Mouse (Mus musculus) intestine, postnatal 0 days (tissue): ENCODE results near the gene Abca12. TPM values are rescaled to one million over a fixed set of nuclear protein-coding genes. Genes with fewer than 3 reads are reported as not detected.
A peak's percentile ranks its signal among the peaks of the same experiment; 100 is the strongest.

Experiments used
- ATAC-seq: fragments of 200-750 bp; cut with Nextera tagmentation; 2 replicates; pipeline ENCODE4 v1.8.0; 2017; ENCODE audit warnings: mild to moderate bottlenecking, moderate TSS enrichment, moderate library complexity
- H3K27ac ChIP-seq: fragments of 300-500 bp; sonication (generic); 2 replicates; pipeline ENCODE4 v1.5.1; 2014; ENCODE audit warnings: mild to moderate bottlenecking, low read depth, low read length, moderate library complexity
- H3K27me3 ChIP-seq: fragments of 300-500 bp; sonication (generic); replicated peaks from 2 replicates; pipeline ENCODE4 v1.6.1; 2014; ENCODE audit warnings: low read length, mixed read lengths; ENCODE audit not compliant: control insufficient read depth, insufficient read depth
- H3K36me3 ChIP-seq: fragments of 300-500 bp; sonication (generic); 2 replicates; pipeline ENCODE4 v1.6.1; 2014; ENCODE audit warnings: mild to moderate bottlenecking, moderate library complexity; ENCODE audit not compliant: control insufficient read depth, insufficient read depth
- H3K4me1 ChIP-seq: fragments of 300-500 bp; sonication (generic); replicated peaks from 2 replicates; pipeline ENCODE4 v1.6.1; 2014; ENCODE audit warnings: antibody characterized with exemption, low read length, mixed read lengths; ENCODE audit not compliant: control insufficient read depth, insufficient read depth
- H3K4me2 ChIP-seq: fragments of 300-500 bp; sonication (generic); replicated peaks from 2 replicates; pipeline ENCODE4 v1.6.1; 2014; ENCODE audit warnings: low read depth, mild to moderate bottlenecking, moderate library complexity
- H3K4me3 ChIP-seq: fragments of 300-500 bp; sonication (generic); 2 replicates; pipeline ENCODE4 v1.5.1; 2014; ENCODE audit warnings: low read depth, low read length
- H3K9ac ChIP-seq: fragments of 300-500 bp; sonication (generic); 2 replicates; pipeline ENCODE4 v1.6.1; 2014; ENCODE audit warnings: mild to moderate bottlenecking, low read depth, low read length
- H3K9me3 ChIP-seq: fragments of 300-500 bp; sonication (generic); 2 replicates; pipeline ENCODE4 v1.6.1; 2016; ENCODE audit warnings: mixed run types; ENCODE audit not compliant: control insufficient read depth
- CTCF ChIP-seq: sonication (generic); IDR thresholded peaks from 2 replicates; pipeline ENCODE4 v1.5.1; 2016; ENCODE audit warnings: low read depth, mild to moderate bottlenecking, control low read depth, antibody characterized with exemption, moderate library complexity
- WGBS: fragments of 180-500 bp; shearing (Covaris S2); extraction: QIAGEN DNeasy Blood & Tissue Kit; methylation state at CpG from one replicate; pipeline ENCODE4 v1.1.7; 2014; 5-methylcytosine and 5-hydroxymethylcytosine counted together
- polyA plus RNA-seq: library from polyadenylated mRNA; unstranded; fragments of >200 nt; fragmentation: Nextera tagmentation; extraction: Ambion mirVana; gene quantifications from 2 replicates; pipeline ENCODE4 v1.2.1, GENCODE M21; 2015

Gene Abca12
- polyA plus RNA-seq, 1 experiment from 2014 or later: 0.03 TPM

DNA sequence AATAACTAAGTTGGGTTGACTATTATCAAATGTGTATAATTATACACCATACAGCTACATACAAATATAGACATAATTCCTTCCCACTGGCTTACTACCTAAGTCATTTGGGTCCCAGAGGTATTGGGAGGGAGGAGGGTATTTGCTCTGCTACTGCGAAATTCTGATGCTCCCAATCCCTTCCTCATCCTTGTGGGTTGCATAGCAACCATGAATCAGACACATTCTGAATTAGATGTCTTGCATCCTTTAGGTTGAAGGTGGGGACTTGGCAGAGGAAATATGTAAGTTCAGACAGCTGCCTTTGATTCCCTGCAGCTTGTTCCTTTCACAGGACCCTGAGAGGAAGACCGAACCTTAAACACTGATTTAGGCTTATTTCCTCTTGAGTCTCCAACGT, 108.5 kb downstream of the Abca12 start:
- H3K9me3 ChIP-seq: no peaks in the 10 kb centered on the region
- no peak overlapping the region for H3K9ac ChIP-seq
- no peaks in the 10 kb centered on the region for H3K36me3 ChIP-seq
- no peaks in the 10 kb centered on the region for H3K27me3 ChIP-seq
- 46% methylated on average over 3 of the region's 3 CpGs for WGBS
- no peak overlapping the region for H3K4me3 ChIP-seq
- H3K4me1 ChIP-seq: no peaks in the 10 kb centered on the region
- H3K27ac ChIP-seq: no peak overlapping the region
- no peak overlapping the region for H3K4me2 ChIP-seq
- ATAC-seq: no peak
- no peak for TF ChIP-seq CTCF

GRCm38 (mm10) chr1:71304588-71304987, 110.1 kb downstream of the Abca12 start:
- Histone ChIP-seq H3K4me2 (no peak overlapping the region), H3K27me3 (no peaks in the 10 kb centered on the region), H3K36me3 (no peaks in the 10 kb centered on the region), H3K27ac (no peak overlapping the region), H3K9me3 (no peaks in the 10 kb centered on the region), H3K4me1 (no peaks in the 10 kb centered on the region), H3K9ac (no peak overlapping the region), H3K4me3 (no peak overlapping the region)
- no peak for ATAC-seq
- WGBS: 90% methylated on average over 2 of the region's 2 CpGs
- no peak for TF ChIP-seq CTCF

GRCm38 (mm10) chr1:71297021-71297420, 117.7 kb downstream of the Abca12 start:
- Histone ChIP-seq H3K4me3 (no peak overlapping the region), H3K9me3 (no peaks in the 10 kb centered on the region), H3K27ac (no peak overlapping the region), H3K27me3 (no peaks in the 10 kb centered on the region), H3K4me2 (no peak overlapping the region), H3K36me3 (no peaks in the 10 kb centered on the region), H3K9ac (no peak overlapping the region), H3K4me1 (no peaks in the 10 kb centered on the region)
- no peak for ATAC-seq
- WGBS: 80% methylated on average over 2 of the region's 2 CpGs
- no peak for TF ChIP-seq CTCF

DNA sequence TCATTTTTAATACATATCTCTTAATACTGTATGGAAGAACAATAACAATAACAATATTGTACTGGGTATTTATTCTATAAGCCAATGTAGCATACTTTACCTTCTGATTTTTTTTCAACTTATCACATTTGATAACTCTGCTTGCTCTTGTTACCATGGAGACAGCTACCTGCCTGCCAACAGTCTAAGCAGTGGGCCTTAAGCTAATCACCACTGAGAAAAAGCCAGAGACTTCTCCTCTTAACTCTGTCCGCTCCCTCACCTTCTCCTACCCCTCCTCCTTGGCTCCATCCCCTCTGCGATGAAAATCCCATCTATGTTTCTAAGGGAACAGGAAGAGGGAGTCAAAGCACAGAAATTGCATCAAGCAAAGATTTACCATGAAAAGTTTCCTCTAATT, 118.1 kb downstream of the Abca12 start:
- TF ChIP-seq CTCF: no peak
- no peak overlapping the region for H3K4me3 ChIP-seq
- no peaks in the 10 kb centered on the region for H3K36me3 ChIP-seq
- no peaks in the 10 kb centered on the region for H3K4me1 ChIP-seq
- H3K27me3 ChIP-seq: no peaks in the 10 kb centered on the region
- ATAC-seq: no peak
- no peak overlapping the region for H3K27ac ChIP-seq
- no peak overlapping the region for H3K4me2 ChIP-seq
- WGBS: 65% methylated on average over 2 of the region's 2 CpGs
- H3K9ac ChIP-seq: no peak overlapping the region
- H3K9me3 ChIP-seq: no peaks in the 10 kb centered on the region

GRCm38 (mm10) chr1:71291917-71292316, 122.8 kb downstream of the Abca12 start:
- TF ChIP-seq CTCF: no peak
- no peak overlapping the region for H3K27ac ChIP-seq
- ATAC-seq: no peak
- H3K27me3 ChIP-seq: no peaks in the 10 kb centered on the region
- H3K4me3 ChIP-seq: no peak overlapping the region
- no peaks in the 10 kb centered on the region for H3K4me1 ChIP-seq
- H3K9ac ChIP-seq: no peak overlapping the region
- H3K4me2 ChIP-seq: no peak overlapping the region
- WGBS: 90% methylated on average over 3 of the region's 3 CpGs
- no peaks in the 10 kb centered on the region for H3K9me3 ChIP-seq
- H3K36me3 ChIP-seq: no peaks in the 10 kb centered on the region

DNA sequence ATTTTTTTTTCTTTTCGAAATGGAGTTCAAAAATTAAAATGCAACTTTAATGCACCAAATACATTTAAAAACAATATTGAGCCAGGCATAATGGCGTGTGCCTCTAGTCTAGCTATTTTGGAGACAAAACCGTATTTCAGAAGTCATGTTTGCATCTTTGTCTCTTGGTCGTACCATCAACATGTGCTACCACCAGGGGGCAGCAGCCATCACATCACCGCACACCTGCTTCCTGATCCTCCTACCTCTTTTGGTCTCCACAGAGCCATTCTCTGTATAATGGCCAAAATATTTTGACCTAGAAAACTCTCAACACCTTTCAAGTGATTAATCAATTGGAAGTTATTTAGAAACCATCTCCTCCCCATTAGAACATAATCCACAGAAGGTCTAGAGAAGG, 125.2 kb downstream of the Abca12 start:
- 17% methylated on average over 5 of the region's 5 CpGs for WGBS
- TF ChIP-seq CTCF: peak; percentile 89

DNA sequence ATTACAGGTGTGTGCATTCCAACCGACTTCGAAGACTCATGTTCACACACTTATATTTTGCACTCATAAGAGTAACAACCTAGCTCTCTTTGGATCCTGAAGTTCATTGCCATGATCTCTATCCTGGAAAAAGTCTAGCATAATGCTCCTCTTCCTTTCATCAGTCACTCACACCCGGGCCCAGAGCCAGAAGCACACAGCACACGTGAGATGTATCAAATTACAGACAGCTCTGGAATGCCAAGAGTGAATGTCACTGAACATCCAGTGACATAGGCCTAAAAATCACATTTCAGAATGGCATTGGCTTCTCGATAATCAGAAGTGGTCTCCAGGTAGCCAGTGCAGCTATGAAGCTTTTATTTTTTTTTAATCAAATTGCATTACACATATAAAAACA, 137.8 kb downstream of the Abca12 start:
- no peaks in the 10 kb centered on the region for H3K36me3 ChIP-seq
- H3K4me3 ChIP-seq: no peak overlapping the region
- no peaks in the 10 kb centered on the region for H3K9me3 ChIP-seq
- H3K9ac ChIP-seq: no peak overlapping the region
- H3K27ac ChIP-seq: no peak overlapping the region
- H3K4me2 ChIP-seq: no peak overlapping the region
- no peaks in the 10 kb centered on the region for H3K4me1 ChIP-seq
- no peak for TF ChIP-seq CTCF
- 33% methylated on average over 5 of the region's 5 CpGs for WGBS
- H3K27me3 ChIP-seq: no peaks in the 10 kb centered on the region
- no peak for ATAC-seq

More for the DNA sequence above, 125.2 kb downstream of the Abca12 start:
- no peak overlapping the region for H3K4me2 ChIP-seq
- H3K27ac ChIP-seq: no peak overlapping the region
- no peak overlapping the region for H3K4me3 ChIP-seq
- H3K9ac ChIP-seq: no peak overlapping the region
- H3K9me3 ChIP-seq: no peaks in the 10 kb centered on the region
- H3K27me3 ChIP-seq: no peaks in the 10 kb centered on the region
- H3K4me1 ChIP-seq: no peaks in the 10 kb centered on the region
- no peak for ATAC-seq
- no peaks in the 10 kb centered on the region for H3K36me3 ChIP-seq
